Mouse (Mus musculus) lung, embryonic 16.5 days (tissue): ENCODE measurements around the gene Paxip1. TPM values are rescaled to one million over a fixed set of nuclear protein-coding genes. Genes with fewer than 3 reads are reported as not detected.

Experiments used
- ATAC-seq: fragments of 200-750 bp; cut with Nextera tagmentation; 2 replicates; pipeline ENCODE4 v1.8.0; 2017; ENCODE audit warnings: low read depth, mild to moderate bottlenecking, moderate library complexity
- H3K27ac ChIP-seq: fragments of 300-500 bp; sonication (generic); 2 replicates; pipeline ENCODE4 v1.5.1; 2014; ENCODE audit warnings: mild to moderate bottlenecking, control low read depth, low read length
- H3K27me3 ChIP-seq: fragments of 300-500 bp; sonication (generic); 2 replicates; pipeline ENCODE4 v1.6.1; 2014; ENCODE audit warnings: low read depth, low read length, mixed read lengths; ENCODE audit not compliant: control insufficient read depth, insufficient read depth
- H3K36me3 ChIP-seq: fragments of 300-500 bp; sonication (generic); 2 replicates; pipeline ENCODE4 v1.6.1; 2014; ENCODE audit warnings: low read length; ENCODE audit not compliant: control insufficient read depth, insufficient read depth
- H3K4me1 ChIP-seq: fragments of 300-500 bp; sonication (generic); replicated peaks from 2 replicates; pipeline ENCODE4 v1.6.1; 2014; ENCODE audit warnings: low read length, mixed read lengths; ENCODE audit not compliant: control insufficient read depth, insufficient read depth
- H3K4me2 ChIP-seq: fragments of 300-500 bp; sonication (generic); 2 replicates; pipeline ENCODE4 v1.6.1; 2014; ENCODE audit warnings: low read depth, low read length, control low read depth
- H3K4me3 ChIP-seq: fragments of 300-500 bp; sonication (generic); 2 replicates; pipeline ENCODE4 v1.5.1; 2014; ENCODE audit warnings: mild to moderate bottlenecking, low read length, control low read depth
- H3K9ac ChIP-seq: fragments of 300-500 bp; sonication (generic); 2 replicates; pipeline ENCODE4 v1.6.1; 2014; ENCODE audit warnings: low read length, control low read depth
- H3K9me3 ChIP-seq: fragments of 300-500 bp; sonication (generic); 2 replicates; pipeline ENCODE4 v1.6.1; 2016; ENCODE audit warnings: low read length; ENCODE audit not compliant: control insufficient read depth
- WGBS: fragments of 180-500 bp; shearing (Covaris S2); extraction: QIAGEN DNeasy Blood & Tissue Kit; methylation state at CpG from one replicate; pipeline ENCODE4 v1.1.7; 2014; 5-methylcytosine and 5-hydroxymethylcytosine counted together
- polyA plus RNA-seq: library from polyadenylated mRNA; unstranded; fragments of >200 nt; fragmentation: Nextera tagmentation; extraction: Ambion mirVana; gene quantifications from 2 replicates; pipeline ENCODE4 v1.2.1, GENCODE M21; 2015

Gene Paxip1
- polyA plus RNA-seq, 1 experiment from 2014 or later, result 34.1 TPM

DNA sequence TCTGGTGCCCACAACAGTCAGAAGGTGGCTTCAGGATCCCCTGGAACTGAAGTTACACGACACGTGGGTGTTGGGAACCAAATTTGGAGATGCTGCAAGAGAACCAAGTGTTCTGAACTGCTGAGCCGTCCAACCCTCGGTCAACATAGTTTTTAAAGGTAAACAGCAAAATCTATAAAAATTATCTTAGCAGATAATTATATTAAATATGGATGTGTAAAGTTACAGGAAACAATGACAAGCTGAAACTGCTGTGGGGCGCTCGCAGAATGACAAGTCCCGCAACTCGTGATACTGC is 631 bp upstream of the Paxip1 start:
- peaks cover 13% of the 10 kb centered on the region for H3K36me3 ChIP-seq
- peak overlapping the region; percentile 49 for H3K4me2 ChIP-seq
- 6% methylated on average over 8 of the region's 8 CpGs for whole genome bisulfite sequencing

GRCm38 (mm10) chr5:27790910-27791288 is 592 bp downstream of the Paxip1 start:
- Histone ChIP-seq H3K9ac (peak overlapping the region; percentile 89), H3K4me2 (peak overlapping the region; percentile 49), H3K4me1 (peaks cover 17% of the 10 kb centered on the region), H3K36me3 (peaks cover 24% of the 10 kb centered on the region), H3K27ac (peak overlapping the region; percentile 94), H3K27me3 (no peaks in the 10 kb centered on the region), H3K9me3 (no peaks in the 10 kb centered on the region), H3K4me3 (peak overlapping the region; percentile 81)
- WGBS, result 0% methylated on average over 34 of the region's 47 CpGs
- ATAC-seq, result peak; percentile 89

More for the DNA sequence above, 631 bp upstream of the Paxip1 start:
- Histone ChIP-seq H3K27ac (peak overlapping the region; percentile 94; the same call in 1 of the 2 replicates), H3K27me3 (no peaks in the 10 kb centered on the region), H3K9me3 (no peaks in the 10 kb centered on the region), H3K4me1 (peaks cover 17% of the 10 kb centered on the region), H3K9ac (peak overlapping the region; percentile 89), H3K4me3 (peak overlapping the region; percentile 81)
- no peak for ATAC-seq

- Histone ChIP-seq H3K4me3 (peak overlapping the region; percentile 81), H3K27me3 (no peaks in the 10 kb centered on the region), H3K36me3 (peaks cover 28% of the 10 kb centered on the region), H3K4me2 (peak overlapping the region; percentile 49), H3K9ac (peak overlapping the region; percentile 89), H3K27ac (peak overlapping the region; percentile 94), H3K9me3 (no peaks in the 10 kb centered on the region), H3K4me1 (peaks cover 17% of the 10 kb centered on the region)
- no peak for ATAC-seq
- WGBS, result 13% methylated on average over 21 of the region's 21 CpGs
Observed at GRCm38 (mm10) chr5:27790086-27790909, 1.2 kb downstream of the Paxip1 start.

DNA sequence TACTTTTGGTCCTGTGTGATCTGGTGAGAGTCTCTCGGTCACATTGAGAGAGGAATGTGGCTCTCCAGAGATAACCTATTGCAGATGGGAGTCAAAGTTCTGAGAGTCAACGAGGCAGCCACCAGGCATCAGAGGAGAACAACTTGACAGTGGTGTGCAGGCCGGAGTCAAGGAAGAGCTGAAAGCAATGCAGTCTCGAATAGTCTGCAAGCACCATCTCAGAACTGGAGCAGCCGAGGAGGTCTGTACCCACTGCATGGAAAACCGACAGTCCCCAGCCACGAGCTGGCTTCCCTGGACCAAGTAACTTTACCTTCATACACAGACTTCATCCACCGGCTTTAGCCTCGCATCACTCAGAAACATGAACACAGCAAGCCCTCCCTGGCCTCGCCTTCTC is 1.9 kb downstream of the Paxip1 start:
- H3K4me2 ChIP-seq, result peak overlapping the region; percentile 49
- peaks cover 17% of the 10 kb centered on the region for H3K4me1 ChIP-seq
- no peaks in the 10 kb centered on the region for H3K27me3 ChIP-seq
- no peak overlapping the region for H3K27ac ChIP-seq
- ATAC-seq, result no peak
- peak overlapping the region; percentile 89 for H3K9ac ChIP-seq
- H3K9me3 ChIP-seq, result no peaks in the 10 kb centered on the region
- H3K4me3 ChIP-seq, result peak overlapping the region; percentile 81
- 48% methylated on average over 10 of the region's 10 CpGs for WGBS
- H3K36me3 ChIP-seq, result peaks cover 32% of the 10 kb centered on the region

DNA sequence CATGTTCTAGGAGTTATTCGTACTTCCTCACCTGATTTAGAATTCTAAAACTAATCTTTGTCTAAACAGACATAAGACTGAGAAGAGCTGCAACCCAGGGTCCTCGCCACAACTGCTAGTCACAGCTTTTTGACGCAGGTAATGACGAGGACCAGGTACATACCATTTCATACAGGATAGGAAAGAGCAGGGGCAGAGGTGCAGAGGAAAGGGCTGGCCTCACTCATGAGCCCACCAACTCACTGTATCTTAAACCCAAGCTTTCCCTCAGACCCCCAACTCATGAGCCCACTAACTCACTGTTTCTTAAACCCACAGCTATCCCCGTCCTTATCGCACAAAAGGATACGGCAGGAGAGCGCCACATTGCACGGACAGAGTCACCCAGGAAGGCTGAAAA is 8.1 kb downstream of the Paxip1 start:
- Histone ChIP-seq H3K4me2 (no peak overlapping the region), H3K27ac (no peak overlapping the region), H3K9ac (no peak overlapping the region), H3K27me3 (no peaks in the 10 kb centered on the region), H3K9me3 (no peaks in the 10 kb centered on the region), H3K36me3 (peaks cover 62% of the 10 kb centered on the region), H3K4me1 (no peaks in the 10 kb centered on the region), H3K4me3 (no peak overlapping the region)
- no peak for ATAC-seq
- 91% methylated on average over 9 of the region's 9 CpGs for WGBS

DNA sequence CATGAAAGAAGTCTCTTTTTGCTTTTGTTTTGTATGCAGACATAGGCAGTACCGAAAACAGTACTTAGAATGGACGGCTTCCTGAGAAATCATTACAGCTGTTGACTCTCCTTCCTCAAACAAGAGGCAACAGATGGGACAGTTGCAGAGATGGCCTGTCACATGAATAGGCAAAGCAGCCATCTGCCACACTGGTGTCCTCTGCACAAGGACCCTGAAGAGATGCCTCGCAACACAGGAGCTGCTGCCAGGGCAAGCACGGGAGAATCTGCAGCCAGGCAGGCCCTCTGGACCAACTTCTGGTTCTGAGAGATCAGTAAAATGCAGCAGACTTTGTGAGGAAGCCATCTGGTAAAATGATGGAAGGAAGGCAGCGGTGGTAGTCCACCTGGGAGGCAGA is 23.5 kb downstream of the Paxip1 start:
- H3K27ac ChIP-seq, result no peak overlapping the region
- H3K4me2 ChIP-seq, result no peak overlapping the region
- H3K4me3 ChIP-seq, result no peak overlapping the region
- H3K27me3 ChIP-seq, result no peaks in the 10 kb centered on the region
- peaks cover 42% of the 10 kb centered on the region for H3K36me3 ChIP-seq
- H3K4me1 ChIP-seq, result no peaks in the 10 kb centered on the region
- H3K9me3 ChIP-seq, result no peaks in the 10 kb centered on the region
- 84% methylated on average over 5 of the region's 5 CpGs for WGBS
- ATAC-seq, result no peak
- H3K9ac ChIP-seq, result no peak overlapping the region

GRCm38 (mm10) chr5:27765780-27766179 is 25.7 kb downstream of the Paxip1 start:
- no peaks in the 10 kb centered on the region for H3K9me3 ChIP-seq
- ATAC-seq, result no peak
- H3K4me3 ChIP-seq, result no peak overlapping the region
- no peak overlapping the region for H3K9ac ChIP-seq
- no peak overlapping the region for H3K4me2 ChIP-seq
- H3K27ac ChIP-seq, result no peak overlapping the region
- no peaks in the 10 kb centered on the region for H3K27me3 ChIP-seq
- H3K4me1 ChIP-seq, result no peaks in the 10 kb centered on the region
- H3K36me3 ChIP-seq, result peaks cover 46% of the 10 kb centered on the region
- WGBS, result 86% methylated on average over 4 of the region's 4 CpGs

- no peaks in the 10 kb centered on the region for H3K27me3 ChIP-seq
- H3K4me3 ChIP-seq, result no peak overlapping the region
- H3K4me1 ChIP-seq, result no peaks in the 10 kb centered on the region
- peaks cover 39% of the 10 kb centered on the region for H3K36me3 ChIP-seq
- H3K9ac ChIP-seq, result no peak overlapping the region
- H3K9me3 ChIP-seq, result no peaks in the 10 kb centered on the region
- H3K27ac ChIP-seq, result no peak overlapping the region
- WGBS, result 81% methylated on average over 1 of the region's 1 CpGs
- H3K4me2 ChIP-seq, result no peak overlapping the region
- no peak for ATAC-seq
Observed at GRCm38 (mm10) chr5:27744944-27745343, 46.5 kb downstream of the Paxip1 start.

DNA sequence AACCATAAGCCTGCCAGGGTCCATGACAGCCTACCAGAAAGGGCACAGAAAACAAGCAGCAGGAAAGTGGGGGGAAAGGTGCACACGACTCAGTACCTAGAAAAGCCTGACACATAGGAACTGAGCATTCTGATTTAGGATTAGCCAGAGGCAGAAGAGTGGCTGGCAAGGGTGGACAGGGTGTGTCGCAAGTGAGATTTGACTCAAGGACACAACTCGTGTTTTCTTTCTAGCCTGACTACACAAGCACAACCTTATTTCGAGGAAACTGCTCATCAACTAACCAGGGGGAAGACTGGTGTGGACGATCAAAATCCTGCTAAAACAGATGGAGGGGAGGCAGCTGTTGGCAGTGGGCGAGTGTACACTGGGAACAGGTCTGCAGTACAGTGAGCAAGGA is 52.3 kb downstream of the Paxip1 start:
- WGBS, result 76% methylated on average over 6 of the region's 6 CpGs
- Histone ChIP-seq H3K9me3 (no peaks in the 10 kb centered on the region; the same call in 1 of the 2 replicates), H3K9ac (no peak overlapping the region), H3K27ac (no peak overlapping the region), H3K4me1 (no peaks in the 10 kb centered on the region), H3K27me3 (no peaks in the 10 kb centered on the region), H3K36me3 (peaks cover 19% of the 10 kb centered on the region), H3K4me3 (no peak overlapping the region), H3K4me2 (no peak overlapping the region)
- no peak for ATAC-seq
